Mouse (Mus musculus): ENCODE data around the gene Dop1b. TPM values are rescaled to one million over a fixed set of nuclear protein-coding genes. Genes with fewer than 3 reads are reported as not detected.

Dop1b gene
- total and polyA plus RNA-seq, 2 experiments from 2014 or later, result 26.8 to 74.8 TPM

DNA sequence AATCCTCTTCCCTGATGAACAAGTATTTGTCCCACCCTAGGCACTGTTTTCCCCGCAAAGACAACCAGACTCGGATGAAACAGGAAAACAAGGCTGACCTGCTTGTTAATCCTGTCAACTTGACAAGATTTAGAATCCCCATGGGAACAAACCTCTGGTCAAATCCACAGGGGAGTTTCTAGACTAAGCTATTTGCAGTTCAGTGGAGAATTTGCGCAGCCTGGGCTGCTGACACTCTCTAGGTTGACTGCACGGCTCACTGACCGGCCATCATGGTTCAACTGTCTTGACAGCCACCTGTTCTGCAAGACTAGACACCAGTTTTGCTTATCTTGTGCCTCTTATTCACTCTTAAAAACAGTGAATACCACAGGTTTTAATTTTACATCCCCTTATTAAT lies 119.2 kb downstream of the Dop1b start:
- no peaks in the 10 kb centered on the region for H3K36me3 ChIP-seq (ENCODE audit: insufficient read depth, low read length)
- ATAC-seq (no peak), DNase-seq (ENCODE audit: low spot score) (no peak)
- H3K9ac ChIP-seq (replicated peaks; ENCODE audit: low read length), result no peak overlapping the region
- no peak for TF ChIP-seq CTCF (IDR thresholded peaks at IDR 0.05; ENCODE audit: low read depth)
- H3K27me3 ChIP-seq (ENCODE audit: insufficient read depth, low read length), result no peaks in the 10 kb centered on the region
- H3K27ac ChIP-seq, result no peak overlapping the region
- H3K4me1 ChIP-seq (ENCODE audit: insufficient read depth, low read length), result 0 out of 2 replicates have a peak, but pooled peaks cover 7% of the 10 kb centered on the region
- 70% methylated on average over 5 of the region's 5 CpGs for WGBS
- H3K9me3 ChIP-seq (ENCODE audit: low read length), result no peaks in the 10 kb centered on the region
- H3K4me2 ChIP-seq (ENCODE audit: low read depth, low read length), result no peak overlapping the region
- no peak overlapping the region for H3K4me3 ChIP-seq (ENCODE audit: low read length)

DNA sequence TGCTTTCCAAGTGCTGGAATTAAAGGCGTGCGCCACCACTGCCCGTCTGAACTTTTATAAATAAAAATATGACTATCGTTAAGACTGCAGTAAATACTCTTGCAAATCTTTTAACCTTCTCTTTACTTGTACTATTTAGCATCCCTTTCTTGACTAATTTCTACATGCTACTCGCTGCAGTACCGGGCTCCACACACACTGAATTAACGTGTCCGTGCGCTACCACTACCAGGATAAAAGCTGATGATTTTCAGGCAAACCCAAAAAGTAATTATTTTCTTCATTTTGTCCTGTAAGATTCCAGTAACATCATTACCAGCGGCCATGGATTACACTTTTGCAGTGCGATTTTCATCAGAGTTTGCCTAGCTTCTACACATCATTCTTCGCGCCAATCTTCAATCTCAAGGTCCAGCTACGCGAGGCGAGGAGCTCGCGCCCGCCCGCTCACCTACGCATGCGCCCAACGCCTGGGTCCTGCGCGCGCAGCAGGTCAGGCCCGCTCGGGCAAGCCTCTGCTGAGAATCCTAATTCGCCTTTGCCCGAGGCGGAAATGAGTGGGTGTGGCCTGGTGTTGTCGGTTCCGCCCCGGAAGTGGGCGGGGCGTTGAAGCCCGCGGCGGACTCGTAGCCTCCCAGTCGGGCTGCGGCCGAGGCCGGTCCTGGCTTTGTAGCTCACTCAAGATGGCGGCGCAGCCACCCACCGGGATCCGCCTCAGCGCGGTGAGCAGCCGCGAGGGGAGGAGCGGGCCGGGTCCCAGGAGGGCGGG lies 120.1 kb downstream of the Dop1b start, which contains the start of gene Morc3:
Morc3 (plus strand) TSS at position 495 of the 769 bp plus-strand sequence.
- DNase-seq (ENCODE audit: low spot score), result peak; percentile 100
- peak; percentile 98 for ATAC-seq

DNA sequence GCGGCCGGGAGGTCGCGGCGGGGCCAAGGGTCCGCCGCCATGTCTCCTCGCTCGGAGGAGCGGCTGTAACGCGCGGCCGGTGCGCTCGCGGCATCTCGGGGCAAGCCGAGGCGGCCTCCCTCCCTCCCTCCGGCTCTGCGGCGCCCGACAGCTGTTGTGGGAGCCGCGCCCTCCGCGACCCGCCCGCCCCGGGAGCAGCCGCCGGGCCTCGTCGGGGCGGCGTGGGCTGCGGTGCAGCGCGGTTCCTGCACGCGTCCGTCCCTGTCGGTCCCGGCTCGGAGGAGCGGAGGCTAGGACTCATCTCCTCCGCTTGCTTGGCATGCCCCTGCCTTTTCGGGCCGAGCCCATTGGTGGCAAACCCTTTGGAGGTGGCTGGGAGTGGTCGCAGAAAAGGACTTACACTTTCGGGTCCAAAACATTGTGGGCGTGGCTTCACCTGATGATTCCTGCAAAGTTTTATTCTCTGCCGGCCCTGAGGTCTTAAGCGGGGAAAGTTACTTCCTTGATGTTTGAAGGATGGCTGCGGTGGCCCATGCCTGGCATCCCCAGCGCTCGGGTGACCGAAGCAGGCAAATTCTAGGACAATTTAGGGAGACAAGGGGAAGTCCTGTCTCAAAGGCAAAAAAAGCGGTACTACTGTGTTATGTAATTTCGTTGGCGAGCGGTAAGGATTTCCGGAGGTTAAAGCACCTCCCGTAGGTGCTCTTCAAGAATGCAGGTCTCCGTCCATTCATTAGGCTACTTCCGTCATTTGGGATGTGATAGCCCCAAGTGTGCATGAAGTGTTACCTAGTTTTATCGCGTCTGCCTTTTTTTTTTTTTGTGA lies 121.0 kb downstream of the Dop1b start:
- no peaks in the 10 kb centered on the region for H3K27me3 ChIP-seq (ENCODE audit: insufficient read depth, low read length)
- 1% methylated on average over 49 of the region's 69 CpGs for WGBS
- H3K27ac ChIP-seq, result peak overlapping the region; percentile 97
- ATAC-seq (no peak), DNase-seq (ENCODE audit: low spot score) (peak; percentile 57)
- H3K4me3 ChIP-seq (ENCODE audit: low read length), result peak overlapping the region; percentile 77
- H3K36me3 ChIP-seq (ENCODE audit: insufficient read depth, low read length), result no peaks in the 10 kb centered on the region
- TF ChIP-seq CTCF (IDR thresholded peaks at IDR 0.05; ENCODE audit: low read depth), result no peak
- H3K4me2 ChIP-seq (ENCODE audit: low read depth, low read length), result peak overlapping the region; percentile 92
- H3K9ac ChIP-seq (replicated peaks; ENCODE audit: low read length), result peak overlapping the region; percentile 98
- 0 out of 2 replicates have a peak, but pooled peaks cover 7% of the 10 kb centered on the region for H3K4me1 ChIP-seq (ENCODE audit: insufficient read depth, low read length)
- H3K9me3 ChIP-seq (ENCODE audit: low read length), result no peaks in the 10 kb centered on the region

More for the DNA sequence above, 120.1 kb downstream of the Dop1b start, which contains the start of gene Morc3:
- H3K4me3 ChIP-seq (ENCODE audit: low read length), result peak within 1 kb of the TSS; percentile 77
- no peaks in the 10 kb centered on the region for H3K9me3 ChIP-seq (ENCODE audit: low read length)
- no peak for TF ChIP-seq CTCF (IDR thresholded peaks at IDR 0.05; ENCODE audit: low read depth)
- H3K4me2 ChIP-seq (ENCODE audit: low read depth, low read length), result peak within 1 kb of the TSS; percentile 92
- peak within 1 kb of the TSS; percentile 97 for H3K27ac ChIP-seq
- H3K27me3 ChIP-seq (ENCODE audit: insufficient read depth, low read length), result no peaks in the 10 kb centered on the region
- WGBS, result 12% methylated on average over 54 of the region's 55 CpGs
- H3K36me3 ChIP-seq (ENCODE audit: insufficient read depth, low read length), result no peaks in the 10 kb centered on the region
- H3K4me1 ChIP-seq (ENCODE audit: insufficient read depth, low read length), result 0 out of 2 replicates have a peak, but pooled peaks cover 7% of the 10 kb centered on the region
- H3K9ac ChIP-seq (replicated peaks; ENCODE audit: low read length), result peak within 1 kb of the TSS; percentile 98

DNA sequence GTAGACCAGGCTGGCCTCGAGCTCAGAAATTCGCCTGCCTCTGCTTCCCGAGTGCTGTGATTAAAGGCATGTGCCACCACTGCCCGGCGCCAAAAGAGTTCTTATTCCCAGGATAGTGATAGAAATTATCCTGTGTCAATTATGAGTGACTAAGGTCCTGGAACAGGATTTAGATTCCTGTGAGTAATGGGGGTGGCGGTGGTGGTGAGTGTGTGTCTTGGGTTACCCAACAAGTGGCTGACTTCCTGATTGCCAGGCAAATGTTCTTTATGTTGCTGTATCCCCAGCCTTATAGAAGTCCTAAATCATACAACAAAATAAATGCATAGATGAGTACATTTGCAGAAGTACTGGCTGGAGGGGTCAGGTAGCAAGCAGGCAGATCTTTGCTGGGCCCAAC lies 121.8 kb downstream of the Dop1b start:
- DNase-seq (ENCODE audit: low spot score) (no peak), ATAC-seq (no peak)
- TF ChIP-seq CTCF (IDR thresholded peaks at IDR 0.05; ENCODE audit: low read depth), result no peak
- H3K27ac ChIP-seq, result no peak overlapping the region
- H3K9ac ChIP-seq (replicated peaks; ENCODE audit: low read length), result no peak overlapping the region
- H3K4me2 ChIP-seq (ENCODE audit: low read depth, low read length), result peak overlapping the region; percentile 92
- no peaks in the 10 kb centered on the region for H3K27me3 ChIP-seq (ENCODE audit: insufficient read depth, low read length)
- 88% methylated on average over 6 of the region's 6 CpGs for WGBS
- H3K4me3 ChIP-seq (ENCODE audit: low read length), result peak overlapping the region; percentile 77; the same call in 1 of the 2 replicates
- H3K4me1 ChIP-seq (ENCODE audit: insufficient read depth, low read length), result 0 out of 2 replicates have a peak, but pooled peaks cover 7% of the 10 kb centered on the region
- no peaks in the 10 kb centered on the region for H3K36me3 ChIP-seq (ENCODE audit: insufficient read depth, low read length)
- H3K9me3 ChIP-seq (ENCODE audit: low read length), result no peaks in the 10 kb centered on the region

DNA sequence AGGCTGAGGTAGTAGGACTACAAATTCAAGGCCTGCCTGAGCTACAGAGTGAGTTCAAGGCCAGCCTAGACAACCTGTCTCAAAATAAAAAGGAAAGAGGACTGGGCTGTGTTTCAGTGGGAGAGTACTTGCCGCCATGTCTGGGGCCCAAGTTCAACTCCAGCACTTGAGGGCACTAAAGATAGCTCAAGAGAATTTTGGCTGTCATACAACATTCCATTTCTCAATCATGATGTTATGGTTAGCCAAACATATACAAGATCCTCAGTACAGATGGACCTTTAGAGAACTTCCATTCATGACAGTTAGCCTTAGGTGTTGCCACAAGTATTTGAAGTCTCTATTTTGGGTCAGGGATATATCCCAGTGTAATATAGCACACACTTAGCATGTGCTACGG lies 122.4 kb downstream of the Dop1b start:
- TF ChIP-seq CTCF (IDR thresholded peaks at IDR 0.05; ENCODE audit: low read depth), result no peak
- WGBS, result 95% methylated on average over 2 of the region's 2 CpGs
- DNase-seq (ENCODE audit: low spot score) (no peak), ATAC-seq (no peak)
- Histone ChIP-seq H3K27me3 (ENCODE audit: insufficient read depth, low read length) (no peaks in the 10 kb centered on the region), H3K27ac (no peak overlapping the region), H3K9ac (replicated peaks; ENCODE audit: low read length) (no peak overlapping the region), H3K36me3 (ENCODE audit: insufficient read depth, low read length) (no peaks in the 10 kb centered on the region), H3K4me3 (ENCODE audit: low read length) (no peak overlapping the region), H3K4me1 (ENCODE audit: insufficient read depth, low read length) (0 out of 2 replicates have a peak, but pooled peaks cover 7% of the 10 kb centered on the region), H3K4me2 (ENCODE audit: low read depth, low read length) (peak overlapping the region; percentile 92; the same call in 1 of the 2 replicates), H3K9me3 (ENCODE audit: low read length) (no peaks in the 10 kb centered on the region)

DNA sequence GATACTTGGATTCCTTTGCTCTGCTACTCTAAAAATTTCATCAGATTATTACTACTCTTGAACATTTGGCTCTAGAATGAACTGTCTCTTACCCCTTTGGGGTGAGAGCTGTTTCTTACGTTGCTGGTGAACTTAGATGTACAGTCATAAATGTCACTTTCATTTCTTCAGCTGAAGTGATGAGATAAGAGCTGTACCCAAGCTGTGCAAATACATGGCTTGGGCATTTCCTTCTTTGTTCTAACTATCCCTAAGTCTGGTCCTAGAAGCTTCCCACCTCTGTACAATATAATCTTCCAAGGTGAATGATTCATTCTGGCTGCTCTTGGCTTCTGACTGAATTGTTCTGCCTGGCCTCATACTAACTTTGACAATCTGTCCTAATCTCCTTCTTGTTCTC lies 127.3 kb downstream of the Dop1b start:
- Histone ChIP-seq H3K36me3 (ENCODE audit: insufficient read depth, low read length) (no peaks in the 10 kb centered on the region), H3K4me1 (ENCODE audit: insufficient read depth, low read length) (no peaks in the 10 kb centered on the region), H3K9ac (replicated peaks; ENCODE audit: low read length) (no peak overlapping the region), H3K27ac (no peak overlapping the region), H3K4me3 (ENCODE audit: low read length) (no peak overlapping the region), H3K27me3 (ENCODE audit: insufficient read depth, low read length) (no peaks in the 10 kb centered on the region), H3K9me3 (ENCODE audit: low read length) (no peaks in the 10 kb centered on the region), H3K4me2 (ENCODE audit: low read depth, low read length) (no peak overlapping the region)
- TF ChIP-seq CTCF (IDR thresholded peaks at IDR 0.05; ENCODE audit: low read depth), result no peak
- WGBS, result 100% methylated on average over 1 of the region's 1 CpGs
- ATAC-seq, result no peak
- no peak for DNase-seq (ENCODE audit: low spot score)

Data from hindbrain, postnatal 0 days (tissue).